ENCODE assay signal across 9 mouse cellular contexts in genomic region chr5:108029968-108030367, GRCm38 (mm10). TPM values are rescaled to one million over a fixed set of nuclear protein-coding genes. Genes with fewer than 3 reads are reported as not detected.
DNase-seq lines count a peak whose midpoint lies in the region; ATAC-seq and TF ChIP-seq lines count a peak whose summit lies in the region.
"Had no signal": no experiment of that assay in that cellular context is flagged by ENCODE, and none has a peak within 500 bp of the region (broad histone marks: within the 10 kb centered on the region; RNA-seq: fewer than 3 reads in every experiment).

No protein-coding gene starts in this region.

- no peak overlapping the region for H3K4me2 ChIP-seq in heart, embryonic 12.5 days
- H3K4me2 ChIP-seq in stomach, postnatal 0 days (replicated peaks; ENCODE audit: low read depth): no peak overlapping the region

- peak; percentile 58 for TF ChIP-seq CTCF in stomach, postnatal 0 days (IDR thresholded peaks at IDR 0.05; ENCODE audit: low read depth)

- H3K9me3 ChIP-seq in heart, embryonic 12.5 days (replicated peaks): no peaks in the 10 kb centered on the region
- H3K9me3 ChIP-seq in stomach, postnatal 0 days (ENCODE audit: control insufficient read depth, low read length): no peaks in the 10 kb centered on the region
- H3K9me3 ChIP-seq: megakaryocyte, embryonic 14.5 days had no signal

- no peak for ATAC-seq in heart, embryonic 12.5 days (ENCODE audit: insufficient number of reproducible peaks, low FRiP score)
- no peak for ATAC-seq in stomach, postnatal 0 days (ENCODE audit: low FRiP score, low TSS enrichment)

- no peak overlapping the region for H3K27ac ChIP-seq in heart, embryonic 12.5 days (ENCODE audit: poor library complexity, severe bottlenecking)
- no peak overlapping the region for H3K27ac ChIP-seq in stomach, postnatal 0 days (replicated peaks)

- no peaks in the 10 kb centered on the region for H3K27me3 ChIP-seq in heart, embryonic 12.5 days (replicated peaks)
- H3K27me3 ChIP-seq in stomach, postnatal 0 days (ENCODE audit: control insufficient read depth, insufficient read depth, low read length): no peaks in the 10 kb centered on the region
- H3K27me3 ChIP-seq: megakaryocyte, embryonic 14.5 days had no signal

- DNase-seq in heart, postnatal 4 days: peak; percentile 33
- peak; percentile 17 for DNase-seq in thymus, postnatal 0 days (ENCODE audit: low spot score)
- no peak for DNase-seq in thymus, adult 18-20 months
- DNase-seq in cerebellum, postnatal 14 days: peak; percentile 21 to 38
- DNase-seq in stomach, postnatal 0 days (ENCODE audit: low spot score): no peak
- no peak for DNase-seq in testis, postnatal 14 days (ENCODE audit: low spot score)
- DNase-seq in right cerebral cortex, postnatal 25 days: no peak

- H3K36me3 ChIP-seq in heart, embryonic 12.5 days: no peaks in the 10 kb centered on the region
- H3K36me3 ChIP-seq in stomach, postnatal 0 days (ENCODE audit: control insufficient read depth, insufficient read depth, low read length): no peaks in the 10 kb centered on the region

- no peak overlapping the region for H3K4me3 ChIP-seq in heart, embryonic 12.5 days
- no peak overlapping the region for H3K4me3 ChIP-seq in stomach, postnatal 0 days (ENCODE audit: low read depth, low read length)
- H3K4me3 ChIP-seq: megakaryocyte, embryonic 14.5 days had no signal

- no peak overlapping the region for H3K9ac ChIP-seq in heart, embryonic 12.5 days
- no peak overlapping the region for H3K9ac ChIP-seq in stomach, postnatal 0 days (ENCODE audit: low read length)

- 66% methylated on average over 2 of the region's 2 CpGs for WGBS in heart, embryonic 12.5 days
- WGBS in stomach, postnatal 0 days: 80% methylated on average over 2 of the region's 2 CpGs

- no peak for TF ChIP-seq EP300 in stomach, postnatal 0 days (optimal IDR thresholded peaks at IDR 0.05)

- H3K4me1 ChIP-seq in heart, embryonic 12.5 days (replicated peaks): 0 out of 2 replicates have a peak, but pooled peaks cover 2% of the 10 kb centered on the region
- no peaks in the 10 kb centered on the region for H3K4me1 ChIP-seq in stomach, postnatal 0 days (replicated peaks; ENCODE audit: control insufficient read depth, insufficient read depth)

RNA-seq across cellular contexts. Expression of gene Mtf2, which starts 35.5 kb away (rescaled TPM):
- total RNA-seq in heart, postnatal 4 days (2021): 10 to 100 TPM; 26.0 to 28.4 TPM
- 71.4 and 73.9 TPM in 2 replicates for polyA plus RNA-seq in heart, embryonic 12.5 days (2016; fragmentation: Nextera tagmentation; extraction: Ambion mirVana)
- polyA plus RNA-seq in thymus, postnatal 0 days (2015; fragmentation: Nextera tagmentation; extraction: Ambion mirVana): 263 and 271 TPM in 2 replicates
- 27.8 and 30.7 TPM in 2 replicates for polyA plus RNA-seq in stomach, postnatal 0 days (2015; fragmentation: Nextera tagmentation; extraction: Ambion mirVana)

RNA-seq across cellular contexts. Expression of gene Fam69a, which starts 43.1 kb away (rescaled TPM):
- 10 to 100 TPM; 11.6 to 13.5 TPM for total RNA-seq in heart, postnatal 4 days (2021)
- polyA plus RNA-seq in heart, embryonic 12.5 days (2016; fragmentation: Nextera tagmentation; extraction: Ambion mirVana): 21.0 and 22.2 TPM in 2 replicates
- 36.8 and 38.3 TPM in 2 replicates for polyA plus RNA-seq in thymus, postnatal 0 days (2015; fragmentation: Nextera tagmentation; extraction: Ambion mirVana)
- polyA plus RNA-seq in stomach, postnatal 0 days (2015; fragmentation: Nextera tagmentation; extraction: Ambion mirVana): 15.5 and 16.3 TPM in 2 replicates

Comparison
In these comparisons a context has a peak if more than half of its experiments do, and no peak if none do; other contexts are left out.
1. DNase-seq: peak in heart, postnatal 4 days (single experiment), thymus, postnatal 0 days (single experiment) and cerebellum, postnatal 14 days (2 of 2); none in thymus, adult 18-20 months (0 of 2), stomach, postnatal 0 days (single experiment), testis, postnatal 14 days (single experiment) and right cerebral cortex, postnatal 25 days (single experiment).